Mouse (Mus musculus) thymus, postnatal 14 days (tissue): ENCODE measurements around the gene Dlx6.

Source experiments
- DNase-seq: peaks from one replicate; pipeline ENCODE4 v3.0.0; 2021

Dlx6 gene

DNA sequence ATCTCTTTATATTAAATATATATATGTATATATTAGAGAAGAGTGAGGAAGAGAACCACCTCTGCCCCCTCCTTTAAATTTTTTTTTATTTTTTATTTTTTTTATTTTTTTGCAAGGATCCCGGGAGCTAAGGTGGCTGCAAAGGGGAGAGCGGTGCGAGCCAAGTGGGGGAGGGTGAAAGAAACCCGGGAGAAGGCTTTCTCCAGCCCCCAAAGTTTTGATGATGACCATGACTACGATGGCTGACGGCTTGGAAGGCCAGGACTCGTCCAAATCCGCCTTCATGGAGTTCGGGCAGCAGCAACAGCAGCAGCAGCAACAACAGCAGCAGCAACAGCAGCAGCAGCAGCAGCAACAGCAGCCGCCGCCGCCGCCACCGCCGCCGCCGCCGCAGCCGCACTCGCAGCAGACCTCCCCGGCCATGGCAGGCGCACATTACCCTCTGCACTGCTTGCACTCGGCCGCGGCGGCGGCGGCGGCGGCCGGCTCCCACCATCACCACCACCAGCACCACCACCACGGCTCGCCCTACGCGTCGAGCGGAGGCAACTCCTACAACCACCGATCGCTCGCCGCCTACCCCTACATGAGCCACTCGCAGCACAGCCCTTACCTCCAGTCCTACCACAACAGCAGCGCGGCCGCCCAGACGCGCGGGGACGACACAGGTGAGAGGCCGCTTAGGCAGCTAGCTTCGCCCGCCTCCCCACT is at the start of gene Dlx6:
Gene Dlx6 (plus strand): TSS at position 175 of the 711 bp plus-strand sequence.
- peak; percentile 23 for DNase-seq

GRCm38 (mm10) chr6:6816821-6817220 is 46.3 kb upstream of the Dlx6 start:
- DNase-seq, result no peak

DNA sequence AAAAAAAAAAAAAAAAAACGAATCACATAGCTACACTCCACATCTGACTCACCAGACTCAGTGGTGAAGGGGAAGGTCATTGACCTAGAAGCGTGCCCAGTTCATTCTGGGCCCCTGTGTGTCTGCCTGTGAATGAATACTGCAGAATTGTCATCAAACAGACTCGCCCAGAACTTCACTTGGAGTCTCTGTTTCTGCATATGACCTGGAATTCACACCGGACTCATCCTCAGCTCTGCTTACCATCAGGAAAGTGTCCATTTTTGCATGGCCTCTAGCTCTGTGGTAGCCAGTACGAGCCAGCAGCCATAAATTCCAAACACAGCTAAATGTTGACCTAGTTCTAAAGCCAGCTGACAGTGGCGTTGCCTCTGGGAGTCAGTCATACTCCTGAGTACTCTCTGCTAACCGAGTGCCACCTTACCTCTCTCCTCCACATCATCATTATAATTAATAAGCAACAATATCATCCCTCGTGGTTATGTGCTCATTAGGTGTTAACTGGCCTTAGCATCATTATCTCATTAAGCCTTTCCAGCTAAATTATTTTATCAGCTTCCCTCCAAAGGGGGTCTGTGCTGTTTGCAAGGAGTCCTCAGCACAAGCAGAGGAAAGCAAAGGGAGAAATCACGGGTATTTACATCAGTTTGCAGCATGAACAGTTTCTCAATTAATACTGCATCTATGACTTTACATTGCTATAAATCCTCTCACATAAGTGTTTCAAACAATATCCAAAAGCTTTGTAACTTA is 44.9 kb upstream of the Dlx6 start:
- DNase-seq, result no peak

- no peak for DNase-seq
Observed at GRCm38 (mm10) chr6:6819134-6819533, 44.0 kb upstream of the Dlx6 start.

DNA sequence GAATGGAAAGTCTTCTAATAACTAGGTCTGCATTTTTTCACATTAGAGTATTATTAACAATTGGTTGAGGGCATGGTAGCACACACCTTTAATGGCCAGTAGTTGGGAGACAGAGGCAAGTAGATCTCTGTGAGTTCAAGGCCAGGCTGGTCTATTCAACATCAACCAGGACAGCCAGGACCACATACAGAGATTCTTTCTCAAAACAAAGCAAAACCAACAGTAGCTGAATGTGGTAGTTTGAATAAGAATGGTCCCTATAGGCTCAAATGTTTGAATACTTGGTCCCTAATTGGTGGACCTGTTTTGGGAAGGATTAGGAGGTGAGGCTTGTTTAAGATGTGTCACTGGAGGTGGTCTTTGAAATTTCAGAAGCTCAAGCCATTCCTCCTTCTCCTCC is 37.8 kb upstream of the Dlx6 start:
- no peak for DNase-seq

GRCm38 (mm10) chr6:6826861-6827260 is 36.3 kb upstream of the Dlx6 start:
- no peak for DNase-seq

DNA sequence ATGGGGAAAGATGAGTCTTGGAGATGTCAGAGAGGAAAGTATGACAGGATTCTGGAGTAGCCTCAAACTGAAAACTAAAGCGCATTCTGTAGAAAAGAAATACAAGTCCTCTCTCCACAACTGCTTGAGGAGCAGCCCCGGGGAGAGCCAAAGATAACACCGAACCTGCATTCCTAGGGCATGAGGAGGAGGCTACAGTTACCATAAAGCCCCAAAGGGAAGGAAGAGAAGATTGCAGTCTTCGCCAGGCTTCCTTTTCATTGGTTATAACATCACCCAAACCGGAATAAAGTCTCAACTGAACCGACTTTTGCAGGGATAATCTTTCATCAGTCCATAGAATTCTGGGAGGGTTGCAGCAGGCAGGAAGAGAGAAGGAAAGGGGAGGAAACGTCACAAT is 32.7 kb upstream of the Dlx6 start:
- DNase-seq, result no peak

DNA sequence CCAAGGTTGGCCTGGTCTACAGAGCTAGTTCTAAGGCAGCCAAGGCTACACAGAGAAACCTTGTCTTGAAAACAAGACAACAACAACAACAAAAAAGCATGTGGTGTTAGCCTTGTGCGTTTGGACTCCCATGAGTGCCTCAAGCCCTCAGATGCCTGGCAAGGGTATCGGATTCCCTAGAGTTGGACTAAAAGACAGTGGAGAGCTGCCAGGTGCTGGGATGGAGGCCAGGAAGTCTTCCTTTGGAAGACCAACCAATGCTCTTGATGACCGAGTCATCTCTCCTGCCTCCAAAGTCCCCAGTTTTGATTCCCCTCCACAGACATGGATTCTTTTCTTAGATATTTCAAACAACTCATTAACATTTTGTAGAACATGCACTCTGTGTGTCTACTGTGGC is 29.8 kb upstream of the Dlx6 start:
- DNase-seq, result no peak

- no peak for DNase-seq
Observed at GRCm38 (mm10) chr6:6848541-6848940, 14.6 kb upstream of the Dlx6 start.

- DNase-seq, result no peak
Observed at GRCm38 (mm10) chr6:6849744-6850143, 13.4 kb upstream of the Dlx6 start.

DNA sequence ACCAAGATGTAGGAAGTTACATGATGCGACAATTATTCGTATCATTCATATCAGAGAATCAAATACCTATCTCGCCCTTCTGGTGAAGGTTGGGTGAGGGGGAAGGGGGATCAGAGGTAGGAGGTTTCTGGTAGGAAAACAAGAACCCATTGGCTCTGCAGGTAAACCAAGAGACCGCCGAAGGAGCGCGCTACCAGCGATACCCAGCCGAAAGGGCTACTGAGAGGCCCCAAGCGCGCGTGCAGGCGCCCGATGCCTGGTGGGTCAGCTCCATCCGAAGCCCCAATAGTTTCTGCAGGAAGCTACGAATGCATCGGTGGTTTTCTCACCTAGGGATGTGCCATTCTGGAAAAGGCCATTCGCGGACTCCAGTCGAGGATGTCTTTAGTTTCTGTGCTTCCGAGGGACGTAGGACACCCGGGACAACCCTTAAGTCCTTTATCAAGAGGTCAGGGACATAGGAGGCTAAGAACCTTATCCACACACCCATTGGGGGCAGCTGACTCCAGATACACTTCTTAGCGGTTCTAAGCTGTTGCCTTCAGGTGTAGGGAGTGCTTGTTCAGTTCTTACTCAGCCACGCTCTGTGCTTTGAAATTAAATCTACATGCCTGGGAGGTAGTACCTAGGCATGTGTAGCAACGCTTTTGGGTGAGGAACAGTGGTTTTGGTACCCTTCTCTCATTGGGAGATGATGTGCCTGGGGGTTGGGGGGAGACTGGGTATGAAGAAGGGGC is 12.6 kb upstream of the Dlx6 start:
- DNase-seq, result no peak

- DNase-seq, result no peak
Observed at GRCm38 (mm10) chr6:6851166-6851565, 12.0 kb upstream of the Dlx6 start.

DNA sequence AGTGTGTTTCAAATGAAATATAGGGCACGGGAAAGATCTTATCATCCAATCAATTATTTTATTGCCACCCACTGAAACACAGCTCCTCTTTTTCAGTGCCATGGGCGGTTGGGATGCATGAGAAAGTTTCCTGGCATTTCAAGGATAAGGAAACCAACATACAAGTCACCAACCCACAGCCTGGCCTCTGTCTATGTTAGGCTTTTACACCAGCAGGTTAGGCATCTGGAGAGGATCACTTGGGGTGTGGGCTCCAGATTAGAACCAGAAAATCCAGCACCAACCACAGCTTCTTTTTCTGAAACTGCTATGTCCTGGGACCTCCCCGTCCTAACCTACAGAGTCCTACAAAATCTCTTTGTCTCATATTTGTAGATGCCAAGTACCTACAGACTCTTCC is 10.2 kb upstream of the Dlx6 start:
- DNase-seq, result no peak

- DNase-seq, result no peak
Observed at GRCm38 (mm10) chr6:6854176-6854575, 9.0 kb upstream of the Dlx6 start.

DNA sequence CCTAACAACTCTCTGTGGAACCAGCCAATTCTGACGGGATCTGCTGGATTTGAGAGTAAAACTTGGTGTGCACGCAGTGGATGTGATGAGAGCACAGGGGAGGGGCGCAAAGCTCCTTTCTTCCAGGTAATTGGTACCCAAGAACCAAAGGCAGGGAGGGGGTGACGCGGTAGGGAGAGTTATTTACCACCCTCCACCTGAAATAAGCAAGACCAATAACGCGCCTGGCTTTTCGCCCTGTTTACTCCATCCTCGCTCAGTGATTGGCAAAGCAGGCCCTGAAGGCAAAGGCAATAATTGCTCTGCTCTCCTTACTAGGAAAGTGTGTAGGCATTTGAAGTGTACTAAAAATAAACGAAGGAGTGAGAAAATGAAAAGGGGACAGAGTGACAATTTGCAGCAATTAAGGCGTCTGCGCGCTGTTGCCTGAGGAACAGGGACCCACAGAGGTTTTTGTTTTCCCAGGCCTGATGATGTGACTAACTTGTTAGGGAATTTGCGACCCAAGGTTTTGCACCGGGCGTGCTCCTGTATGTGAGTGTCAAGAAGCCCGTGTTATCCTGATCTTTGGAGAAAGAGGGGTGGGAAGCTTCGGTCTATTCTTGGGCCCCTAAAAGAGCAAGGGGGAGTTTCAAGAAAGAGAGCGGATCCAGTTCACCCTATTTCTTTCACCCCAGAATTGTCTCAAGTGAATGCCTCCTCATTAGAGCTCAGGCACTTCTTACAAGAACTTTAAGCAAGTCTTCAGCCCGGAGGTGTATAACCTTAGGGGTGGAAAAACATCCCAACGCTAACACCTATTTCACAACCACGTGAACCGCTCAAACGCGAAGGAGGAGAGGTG is 8.0 kb upstream of the Dlx6 start:
- no peak for DNase-seq

- DNase-seq, result no peak
Observed at GRCm38 (mm10) chr6:6855746-6856185, 7.4 kb upstream of the Dlx6 start.

DNA sequence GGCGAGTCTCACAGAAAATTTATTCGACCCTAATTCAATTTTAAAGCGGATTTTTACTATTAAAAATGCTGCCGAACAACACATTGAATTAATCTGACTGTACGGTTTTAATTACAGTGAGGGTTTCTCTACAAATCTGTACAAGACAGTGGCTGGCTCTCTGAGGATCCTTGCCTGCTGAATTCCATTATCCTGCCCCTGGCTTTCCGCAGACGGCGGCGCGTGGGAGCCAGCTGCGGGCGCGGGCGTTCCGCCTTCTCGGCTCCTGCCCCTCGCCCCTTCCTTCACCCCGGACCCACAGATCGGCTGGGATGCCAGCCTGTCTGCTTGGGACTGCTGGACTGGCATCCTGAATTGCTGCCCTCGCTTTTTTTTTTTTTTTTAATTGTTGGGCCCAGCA is 6.8 kb upstream of the Dlx6 start:
- DNase-seq, result no peak

- no peak for DNase-seq
Observed at GRCm38 (mm10) chr6:6856881-6857280, 6.3 kb upstream of the Dlx6 start.

GRCm38 (mm10) chr6:6857766-6858165 is 5.4 kb upstream of the Dlx6 start:
- no peak for DNase-seq

DNA sequence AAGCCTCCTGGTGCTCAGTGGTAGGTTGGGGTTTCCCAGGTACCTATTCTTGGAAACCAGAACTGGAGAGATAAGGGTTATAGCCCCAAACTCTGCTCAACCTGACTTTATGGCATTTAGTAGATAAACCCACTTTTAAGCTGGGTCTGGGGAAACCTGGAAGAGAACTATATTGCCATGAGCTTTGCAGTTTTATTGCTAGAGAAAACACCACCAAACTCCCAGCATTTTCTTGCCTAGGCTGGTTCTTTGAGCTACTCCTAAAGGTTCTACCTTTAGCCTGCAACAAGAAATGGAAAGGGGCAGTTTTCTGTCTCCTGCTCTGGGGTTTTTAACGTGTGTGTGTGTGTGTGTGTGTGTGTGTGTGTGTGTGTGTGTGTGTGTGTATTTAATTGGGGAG is 4.6 kb upstream of the Dlx6 start:
- no peak for DNase-seq

DNA sequence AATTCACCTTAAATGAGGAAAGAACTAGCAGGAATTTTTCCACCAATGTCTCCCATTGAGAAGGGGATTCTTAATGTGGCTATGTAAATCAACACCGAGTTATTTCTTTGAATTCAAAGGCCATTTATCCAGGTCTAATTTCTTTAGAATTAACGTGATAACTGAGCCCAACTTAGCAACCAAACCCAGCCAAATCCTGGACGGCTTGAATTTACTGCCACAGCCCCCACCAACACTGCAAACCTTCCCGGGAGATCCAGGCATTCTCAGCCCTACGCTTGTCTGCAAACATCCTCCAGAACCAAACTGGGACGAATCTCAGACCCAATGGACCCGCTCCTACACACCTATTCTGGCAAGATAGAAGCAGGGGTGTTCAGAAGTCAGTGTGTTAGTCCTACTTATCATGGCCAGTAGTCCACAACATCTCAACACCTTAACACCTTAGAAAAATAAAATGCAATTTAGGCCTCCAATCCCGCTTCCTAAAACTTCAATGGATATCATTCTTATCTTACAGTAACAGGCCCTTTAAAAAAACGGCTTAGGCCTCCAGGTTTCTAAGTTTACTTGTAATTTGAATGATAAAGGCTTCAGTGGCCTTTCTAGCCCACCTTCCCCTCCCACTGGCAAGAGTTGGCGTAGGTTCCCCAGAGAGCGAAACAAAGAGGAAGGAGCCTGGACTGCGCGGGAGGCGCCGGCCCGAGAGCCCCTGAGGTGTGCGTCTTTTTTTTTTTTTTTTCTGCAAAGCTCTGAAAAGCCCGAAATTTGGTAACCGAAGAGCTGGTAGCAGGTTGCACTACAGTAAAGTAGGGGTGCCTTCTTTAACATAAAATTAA is 3.8 kb upstream of the Dlx6 start:
- DNase-seq, result no peak

- DNase-seq, result no peak
Observed at GRCm38 (mm10) chr6:6859950-6860410, 3.2 kb upstream of the Dlx6 start.
